Mouse (Mus musculus): ENCODE data around the gene Lingo2. TPM values are rescaled to one million over a fixed set of nuclear protein-coding genes. Genes with fewer than 3 reads are reported as not detected.
A peak's percentile ranks its signal among the peaks of the same experiment; 100 is the strongest.

The Lingo2 gene
- polyA plus RNA-seq, 1 experiment from 2014 or later: 31.2 TPM

GRCm38 (mm10) chr4:35885591-35886542 lies 1065.7 kb downstream of the Lingo2 start:
- no peak overlapping the region for H3K4me2 ChIP-seq (replicated peaks)
- H3K27ac ChIP-seq (replicated peaks): peak overlapping the region; percentile 77
- ATAC-seq (replicated peaks): peak; percentile 95
- 3% methylated on average over 5 of the region's 5 CpGs for WGBS
- H3K4me3 ChIP-seq: no peak overlapping the region
- H3K27me3 ChIP-seq: no peaks in the 10 kb centered on the region
- no peaks in the 10 kb centered on the region for H3K36me3 ChIP-seq
- no peaks in the 10 kb centered on the region for H3K9me3 ChIP-seq
- no peak overlapping the region for H3K9ac ChIP-seq (replicated peaks)
- H3K4me1 ChIP-seq: peaks cover 23% of the 10 kb centered on the region

- no peak for ATAC-seq (replicated peaks)
- 45% methylated on average over 3 of the region's 3 CpGs for WGBS
- no peak overlapping the region for H3K27ac ChIP-seq (replicated peaks)
- H3K36me3 ChIP-seq: no peaks in the 10 kb centered on the region
- H3K4me1 ChIP-seq: peaks cover 23% of the 10 kb centered on the region
- no peak overlapping the region for H3K4me3 ChIP-seq
- H3K4me2 ChIP-seq (replicated peaks): no peak overlapping the region
- H3K9ac ChIP-seq (replicated peaks): no peak overlapping the region
- H3K9me3 ChIP-seq: no peaks in the 10 kb centered on the region
- H3K27me3 ChIP-seq: no peaks in the 10 kb centered on the region
Measured at GRCm38 (mm10) chr4:35884946-35885460, 1066.5 kb downstream of the Lingo2 start.

GRCm38 (mm10) chr4:35846518-35846917 lies 1105.0 kb downstream of the Lingo2 start:
- H3K4me2 ChIP-seq (replicated peaks): no peak overlapping the region
- H3K9me3 ChIP-seq: no peaks in the 10 kb centered on the region
- no peak overlapping the region for H3K9ac ChIP-seq (replicated peaks)
- no peaks in the 10 kb centered on the region for H3K27me3 ChIP-seq
- no peak for ATAC-seq (replicated peaks)
- H3K27ac ChIP-seq (replicated peaks): no peak overlapping the region
- H3K36me3 ChIP-seq: no peaks in the 10 kb centered on the region
- H3K4me1 ChIP-seq: peaks cover 15% of the 10 kb centered on the region
- no peak overlapping the region for H3K4me3 ChIP-seq
- 58% methylated on average over 1 of the region's 1 CpGs for WGBS

GRCm38 (mm10) chr4:35845140-35845539 lies 1106.4 kb downstream of the Lingo2 start:
- H3K9me3 ChIP-seq: no peaks in the 10 kb centered on the region
- peak overlapping the region; percentile 53 for H3K4me2 ChIP-seq (replicated peaks)
- ATAC-seq (replicated peaks): peak; percentile 96
- H3K4me1 ChIP-seq: peaks cover 15% of the 10 kb centered on the region
- no peaks in the 10 kb centered on the region for H3K36me3 ChIP-seq
- 4% methylated on average over 7 of the region's 7 CpGs for WGBS
- H3K9ac ChIP-seq (replicated peaks): peak overlapping the region; percentile 40; the same call in 1 of the 2 replicates
- peak overlapping the region; percentile 32 for H3K4me3 ChIP-seq
- peak overlapping the region; percentile 72 for H3K27ac ChIP-seq (replicated peaks)
- no peaks in the 10 kb centered on the region for H3K27me3 ChIP-seq

GRCm38 (mm10) chr4:35844518-35844917 lies 1107.0 kb downstream of the Lingo2 start:
- 0 out of 2 replicates have a peak overlapping the region, but pooled peaks have one; percentile 40 for H3K9ac ChIP-seq (replicated peaks)
- no peaks in the 10 kb centered on the region for H3K36me3 ChIP-seq
- H3K4me2 ChIP-seq (replicated peaks): peak overlapping the region; percentile 53
- ATAC-seq (replicated peaks): peak; percentile 31; the same call in 1 of the 2 replicates
- peak overlapping the region; percentile 72; the same call in 1 of the 2 replicates for H3K27ac ChIP-seq (replicated peaks)
- H3K9me3 ChIP-seq: no peaks in the 10 kb centered on the region
- H3K4me1 ChIP-seq: peaks cover 15% of the 10 kb centered on the region
- 6% methylated on average over 6 of the region's 6 CpGs for WGBS
- peak overlapping the region; percentile 32 for H3K4me3 ChIP-seq
- no peaks in the 10 kb centered on the region for H3K27me3 ChIP-seq

- H3K4me1 ChIP-seq: no peaks in the 10 kb centered on the region
- H3K27me3 ChIP-seq: no peaks in the 10 kb centered on the region
- H3K27ac ChIP-seq (replicated peaks): peak overlapping the region; percentile 47
- ATAC-seq (replicated peaks): peak; percentile 89
- H3K4me3 ChIP-seq: no peak overlapping the region
- no peaks in the 10 kb centered on the region for H3K9me3 ChIP-seq
- H3K9ac ChIP-seq (replicated peaks): no peak overlapping the region
- no peak overlapping the region for H3K4me2 ChIP-seq (replicated peaks)
- WGBS: 56% methylated on average over 7 of the region's 7 CpGs
- no peaks in the 10 kb centered on the region for H3K36me3 ChIP-seq
Measured at GRCm38 (mm10) chr4:35823322-35823870, 1128.2 kb downstream of the Lingo2 start.

- Histone ChIP-seq H3K4me2 (replicated peaks) (no peak overlapping the region), H3K4me1 (no peaks in the 10 kb centered on the region), H3K4me3 (no peak overlapping the region), H3K9ac (replicated peaks) (no peak overlapping the region), H3K27me3 (no peaks in the 10 kb centered on the region), H3K9me3 (no peaks in the 10 kb centered on the region), H3K36me3 (no peaks in the 10 kb centered on the region), H3K27ac (replicated peaks) (no peak overlapping the region)
- no peak for ATAC-seq (replicated peaks)
- WGBS: 72% methylated on average over 1 of the region's 1 CpGs
Measured at GRCm38 (mm10) chr4:35820701-35821100, 1130.8 kb downstream of the Lingo2 start.

- H3K27ac ChIP-seq (replicated peaks): no peak overlapping the region
- H3K9me3 ChIP-seq: no peaks in the 10 kb centered on the region
- H3K36me3 ChIP-seq: no peaks in the 10 kb centered on the region
- no peaks in the 10 kb centered on the region for H3K4me1 ChIP-seq
- H3K9ac ChIP-seq (replicated peaks): no peak overlapping the region
- H3K27me3 ChIP-seq: no peaks in the 10 kb centered on the region
- no peak overlapping the region for H3K4me2 ChIP-seq (replicated peaks)
- 84% methylated on average over 1 of the region's 1 CpGs for WGBS
- no peak overlapping the region for H3K4me3 ChIP-seq
- ATAC-seq (replicated peaks): no peak
Measured at GRCm38 (mm10) chr4:35814698-35815097, 1136.8 kb downstream of the Lingo2 start.

- no peaks in the 10 kb centered on the region for H3K9me3 ChIP-seq
- ATAC-seq (replicated peaks): 0 out of 2 replicates have a peak, but pooled peaks have one; percentile 19
- no peaks in the 10 kb centered on the region for H3K36me3 ChIP-seq
- H3K4me1 ChIP-seq: no peaks in the 10 kb centered on the region
- 43% methylated on average over 6 of the region's 6 CpGs for WGBS
- no peak overlapping the region for H3K4me3 ChIP-seq
- H3K27me3 ChIP-seq: no peaks in the 10 kb centered on the region
- H3K9ac ChIP-seq (replicated peaks): no peak overlapping the region
- H3K4me2 ChIP-seq (replicated peaks): no peak overlapping the region
- H3K27ac ChIP-seq (replicated peaks): no peak overlapping the region
Measured at GRCm38 (mm10) chr4:35807497-35808210, 1143.9 kb downstream of the Lingo2 start.

GRCm38 (mm10) chr4:35806881-35807464 lies 1144.6 kb downstream of the Lingo2 start:
- H3K27ac ChIP-seq (replicated peaks): no peak overlapping the region
- H3K27me3 ChIP-seq: no peaks in the 10 kb centered on the region
- no peak overlapping the region for H3K4me3 ChIP-seq
- H3K9ac ChIP-seq (replicated peaks): no peak overlapping the region
- H3K4me1 ChIP-seq: no peaks in the 10 kb centered on the region
- H3K4me2 ChIP-seq (replicated peaks): no peak overlapping the region
- ATAC-seq (replicated peaks): no peak
- no peaks in the 10 kb centered on the region for H3K9me3 ChIP-seq
- no peaks in the 10 kb centered on the region for H3K36me3 ChIP-seq
- 34% methylated on average over 2 of the region's 2 CpGs for WGBS

- 38% methylated on average over 5 of the region's 5 CpGs for WGBS
- H3K9ac ChIP-seq (replicated peaks): no peak overlapping the region
- no peak overlapping the region for H3K4me3 ChIP-seq
- no peaks in the 10 kb centered on the region for H3K36me3 ChIP-seq
- peak; percentile 68; the same call in 1 of the 2 replicates for ATAC-seq (replicated peaks)
- no peak overlapping the region for H3K27ac ChIP-seq (replicated peaks)
- no peak overlapping the region for H3K4me2 ChIP-seq (replicated peaks)
- H3K4me1 ChIP-seq: no peaks in the 10 kb centered on the region
- H3K9me3 ChIP-seq: no peaks in the 10 kb centered on the region
- H3K27me3 ChIP-seq: no peaks in the 10 kb centered on the region
Measured at GRCm38 (mm10) chr4:35784255-35784921, 1167.2 kb downstream of the Lingo2 start.
